Mouse (Mus musculus) cerebellum, postnatal 25 days (tissue): ENCODE results near the gene Abi3bp.

Experiments used
- DNase-seq, 2 experiments: peaks; one replicate each; pipeline ENCODE4 v3.0.0; 2021; ENCODE audit warnings: mixed read lengths in 2 of 2

The Abi3bp gene

DNA sequence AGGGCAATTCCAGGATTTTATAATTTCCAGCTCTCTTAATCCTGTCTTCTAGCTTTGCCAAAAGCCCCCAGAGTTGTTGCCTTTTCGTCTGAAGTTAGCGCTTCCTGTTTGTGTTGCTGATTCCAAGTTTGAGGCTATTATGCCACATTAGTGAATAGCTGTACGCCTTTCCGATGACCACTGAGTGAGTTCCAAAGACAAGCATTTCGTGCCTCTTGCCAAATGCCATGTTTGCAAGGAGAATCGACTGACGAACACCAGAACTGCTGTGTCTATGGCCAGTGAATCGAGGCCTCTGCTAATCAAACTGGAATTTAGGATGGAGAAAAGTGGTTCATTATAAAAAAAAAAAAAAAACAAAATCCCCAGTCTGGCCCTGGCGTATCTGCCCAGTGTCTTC, 40.3 kb downstream of the Abi3bp start:
- DNase-seq = no peak

GRCm38 (mm10) chr16:56524359-56524758, 46.7 kb downstream of the Abi3bp start:
- peak in 1 of 2 experiments; percentile 23 for DNase-seq

- DNase-seq = peak; percentile 57 to 75
Measured at GRCm38 (mm10) chr16:56526482-56526881, 48.8 kb downstream of the Abi3bp start.

DNA sequence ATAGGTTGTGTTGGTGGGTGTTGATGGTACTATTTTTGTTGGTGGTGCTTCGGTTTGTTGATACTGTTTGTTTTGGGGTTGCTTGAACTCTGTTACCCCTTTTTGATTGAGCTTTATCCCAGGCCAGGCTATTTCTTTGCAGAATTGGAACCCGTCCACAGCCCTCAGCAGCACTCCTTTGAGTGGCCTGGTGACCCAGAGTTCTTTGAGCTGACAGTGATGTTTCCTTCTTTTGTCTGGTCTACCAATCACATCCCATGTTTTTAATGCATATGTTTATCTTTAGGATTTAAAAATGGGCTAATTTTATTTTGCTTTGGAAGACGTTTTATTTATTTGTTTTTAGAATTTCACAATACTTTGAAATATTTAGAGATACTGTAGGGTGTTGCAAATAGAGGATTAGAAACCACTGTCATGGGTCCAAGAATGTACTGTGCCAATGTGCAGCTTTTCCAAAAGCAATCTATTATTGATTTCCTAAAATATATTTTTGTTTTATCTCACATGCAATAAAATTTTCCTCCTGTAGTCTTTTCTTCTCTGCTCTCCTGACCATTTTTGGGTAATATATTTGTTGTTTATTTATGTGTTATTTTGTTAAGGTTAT, 50.5 kb downstream of the Abi3bp start:
- peak in 1 of 2 experiments; percentile 25 for DNase-seq

DNA sequence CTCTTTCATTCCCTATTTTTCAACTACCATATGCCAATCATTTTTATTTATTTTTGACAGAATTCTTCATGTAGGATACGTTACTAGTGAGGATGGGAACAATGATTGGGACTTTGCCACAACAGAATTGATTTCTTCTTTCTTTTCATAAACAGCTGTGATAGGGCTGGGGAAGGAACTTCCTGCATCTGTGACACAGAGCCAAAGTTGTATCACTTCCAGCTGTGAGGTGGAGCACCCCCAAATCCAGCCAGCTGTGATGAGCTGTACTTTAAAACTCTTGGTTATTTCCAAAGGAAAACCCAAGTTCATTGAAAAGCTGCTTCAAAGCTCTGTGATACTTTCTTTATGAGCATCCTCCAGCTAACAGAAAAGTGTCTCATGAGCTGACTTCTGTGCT, 101.9 kb downstream of the Abi3bp start:
- no peak for DNase-seq

DNA sequence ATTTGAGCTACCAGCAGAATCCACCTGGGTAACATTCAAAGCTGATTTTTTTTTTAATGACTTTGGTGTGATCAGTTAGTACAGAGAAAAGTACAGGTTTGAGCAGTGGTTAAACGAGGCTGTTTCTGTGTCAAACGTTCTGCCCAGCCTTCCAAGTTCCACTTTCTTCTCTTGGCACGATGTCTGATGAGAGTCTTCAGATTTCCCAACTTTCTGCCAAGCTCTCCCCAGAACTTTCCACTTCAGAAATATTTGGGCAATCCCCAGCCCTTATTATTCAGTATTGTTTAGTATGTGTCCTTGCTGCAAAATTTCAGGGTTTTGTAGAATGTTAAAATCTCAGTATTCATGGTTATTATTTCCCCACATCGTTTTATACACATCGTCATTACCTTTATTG, 115.9 kb downstream of the Abi3bp start:
- no peak for DNase-seq

- DNase-seq = no peak
Measured at GRCm38 (mm10) chr16:56594866-56595265, 117.2 kb downstream of the Abi3bp start.

- DNase-seq = no peak
Measured at GRCm38 (mm10) chr16:56598427-56598826, 120.7 kb downstream of the Abi3bp start.

- DNase-seq = no peak
Measured at GRCm38 (mm10) chr16:56602394-56602793, 124.7 kb downstream of the Abi3bp start.

GRCm38 (mm10) chr16:56610572-56610971, 132.9 kb downstream of the Abi3bp start:
- no peak for DNase-seq

- DNase-seq = no peak
Measured at GRCm38 (mm10) chr16:56611096-56611867, 133.6 kb downstream of the Abi3bp start.

DNA sequence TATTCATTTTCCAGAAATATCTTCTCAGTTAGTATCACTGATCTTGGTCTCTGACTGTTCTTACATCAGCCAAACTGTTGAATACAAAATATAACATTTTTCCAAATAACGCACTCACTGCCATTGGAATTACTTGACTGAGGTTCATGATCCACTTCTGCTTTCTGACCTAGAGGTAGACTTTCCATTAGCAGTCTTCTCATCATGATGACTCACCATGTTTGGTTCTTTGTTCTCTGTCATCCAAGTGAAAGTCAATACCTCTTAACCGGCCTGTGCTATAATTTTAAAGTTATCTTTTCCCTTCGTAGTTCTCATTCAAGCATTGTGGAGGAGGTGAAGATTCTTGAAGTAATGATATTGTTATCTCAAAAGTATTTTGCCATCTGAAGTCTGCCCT, 160.9 kb downstream of the Abi3bp start:
- DNase-seq = no peak

DNA sequence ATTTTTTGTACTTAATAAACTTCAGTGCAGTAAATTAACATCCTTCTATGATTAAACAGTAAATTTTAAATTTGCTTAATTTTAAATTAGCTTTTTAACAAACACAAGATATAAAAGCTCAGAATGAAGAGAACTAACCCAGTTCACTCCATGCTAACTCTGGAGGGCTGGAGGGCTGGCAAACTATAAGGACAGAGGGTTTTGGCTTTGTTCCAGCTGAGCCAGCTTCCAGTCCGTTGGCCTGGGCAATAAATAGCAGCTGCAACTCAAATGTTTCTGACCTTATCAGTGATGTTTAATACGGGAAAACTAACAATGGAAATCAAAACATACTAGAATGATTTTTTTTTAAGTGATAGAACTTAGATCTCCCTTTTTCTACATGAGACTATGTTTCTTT, 167.6 kb downstream of the Abi3bp start:
- DNase-seq = peak in 1 of 2 experiments; percentile 32

DNA sequence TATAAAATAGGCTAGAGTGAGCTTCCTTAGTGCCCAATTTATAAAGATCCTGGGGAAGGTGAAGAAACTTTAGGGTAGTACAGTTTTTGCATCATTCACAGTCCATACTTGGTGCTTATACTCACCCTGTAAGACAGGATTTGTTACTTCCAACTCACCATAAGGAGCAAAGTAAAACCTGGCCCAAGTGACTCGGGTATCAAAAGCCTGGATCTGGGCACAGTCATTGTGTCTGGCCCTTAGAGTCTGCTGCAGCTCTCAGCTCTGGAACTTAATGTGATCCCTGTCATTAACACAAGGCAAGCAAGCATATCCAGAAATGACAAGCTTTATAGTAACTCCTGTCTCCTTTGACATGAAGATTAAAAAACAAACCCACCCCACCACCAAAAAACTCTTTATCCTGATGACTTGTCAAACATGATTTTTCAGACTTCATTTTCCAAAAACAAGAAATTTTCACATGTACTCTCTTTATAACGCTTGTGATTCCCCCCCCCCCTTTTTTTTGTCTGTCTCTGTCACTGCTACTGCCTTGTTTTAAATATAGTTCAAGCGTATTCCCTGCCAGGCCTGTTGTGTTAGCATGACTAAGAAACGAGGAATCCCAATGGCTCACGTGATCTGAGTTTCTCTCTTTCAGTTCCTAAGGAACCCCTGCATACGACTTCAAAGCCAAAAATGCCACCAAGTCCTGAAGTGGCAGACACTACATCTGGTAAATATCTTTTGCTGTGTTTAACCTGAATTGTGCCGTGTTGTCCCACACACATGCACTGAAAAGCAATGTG, 168.9 kb downstream of the Abi3bp start:
- DNase-seq = no peak

- DNase-seq = no peak
Measured at GRCm38 (mm10) chr16:56655193-56655910, 177.7 kb downstream of the Abi3bp start.

- DNase-seq = no peak
Measured at GRCm38 (mm10) chr16:56658866-56659265, 181.2 kb downstream of the Abi3bp start.

DNA sequence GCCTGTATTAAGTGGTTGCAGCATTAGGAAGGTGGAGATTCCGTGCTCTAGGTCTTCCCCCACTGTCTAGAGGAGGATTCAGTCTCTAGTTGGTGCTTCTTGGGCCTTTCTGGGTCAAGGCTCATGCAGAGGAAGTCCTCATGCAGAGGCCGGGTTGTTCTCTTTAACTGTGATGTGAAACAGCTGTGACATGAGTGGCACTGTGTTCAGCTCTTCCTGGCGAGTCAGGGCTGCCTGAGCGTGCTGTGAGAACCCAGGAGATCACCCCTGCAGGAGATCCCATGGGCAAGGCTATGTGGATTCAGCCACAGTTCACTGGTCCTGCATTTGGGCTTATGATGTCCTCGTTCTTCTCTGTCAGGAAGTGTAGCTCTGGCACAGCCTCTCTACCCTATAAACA, 191.8 kb downstream of the Abi3bp start:
- no peak for DNase-seq

GRCm38 (mm10) chr16:56670941-56671340, 193.3 kb downstream of the Abi3bp start:
- no peak for DNase-seq

DNA sequence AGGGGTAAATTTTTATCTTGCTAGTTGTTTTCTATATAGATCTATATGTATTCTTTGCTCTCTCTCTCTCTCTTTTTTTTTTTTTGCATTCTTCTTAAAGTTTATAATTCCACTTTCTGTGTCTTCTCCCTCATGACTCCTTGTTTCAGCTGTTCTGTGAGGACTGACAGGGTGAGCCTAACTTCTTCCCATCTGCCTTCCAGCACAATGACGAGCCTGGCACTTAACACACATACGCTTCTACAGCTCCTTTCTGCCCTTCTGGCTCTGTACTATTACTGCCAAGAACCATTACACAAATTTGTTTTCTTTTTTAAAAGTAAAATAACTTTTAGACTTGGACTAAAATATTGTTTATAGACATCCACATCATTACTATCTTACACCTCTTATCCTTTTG, 195.7 kb downstream of the Abi3bp start:
- DNase-seq = no peak

DNA sequence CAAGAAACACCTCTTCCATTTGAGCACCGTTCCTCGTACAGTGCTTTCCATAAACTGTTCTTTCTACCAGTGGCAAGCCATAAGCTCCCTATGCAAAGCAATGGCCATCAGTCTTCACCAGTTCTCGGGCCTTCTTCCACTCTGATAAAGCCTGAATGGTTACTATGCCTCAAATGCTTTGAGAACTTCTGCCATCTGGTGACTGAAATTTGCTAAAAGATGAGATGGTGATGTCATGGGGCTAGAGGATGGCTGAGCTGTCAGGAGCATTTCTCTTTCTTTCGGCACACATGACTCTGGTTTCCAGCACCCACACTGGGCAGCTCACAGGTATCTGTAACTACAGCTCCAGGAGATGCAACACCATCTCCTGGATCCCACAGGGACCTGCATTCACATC, 199.5 kb downstream of the Abi3bp start:
- peak; percentile 22 to 43 for DNase-seq

DNA sequence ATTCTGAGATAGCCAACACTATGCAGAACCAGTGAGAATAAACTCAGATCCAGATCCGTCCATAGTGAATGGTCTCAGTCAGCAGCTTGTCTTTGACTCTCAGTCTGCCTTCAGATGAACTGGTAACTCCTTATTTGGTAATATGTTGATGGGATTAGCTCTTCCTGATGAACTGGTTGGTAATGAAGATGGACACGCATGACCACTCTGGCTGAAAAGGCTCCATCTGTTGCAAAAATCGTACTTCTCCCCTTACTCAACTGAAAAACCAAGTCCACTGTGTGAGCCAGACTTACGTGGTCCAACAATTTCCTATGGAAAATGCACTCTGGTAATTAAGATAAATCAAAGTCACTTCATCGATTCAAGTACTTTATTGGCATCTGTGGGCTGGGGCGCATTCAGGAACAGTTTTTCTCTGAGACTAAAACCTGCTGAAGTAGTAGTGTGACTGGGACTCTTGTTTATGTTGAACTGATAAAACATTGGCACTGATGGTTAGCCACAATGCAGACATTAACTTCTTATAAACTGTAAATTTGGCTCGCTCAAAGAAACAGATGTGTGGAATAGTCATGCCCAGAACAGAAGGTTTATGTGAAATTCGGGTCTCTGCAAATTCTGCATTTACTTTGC, 203.4 kb downstream of the Abi3bp start:
- no peak for DNase-seq

DNA sequence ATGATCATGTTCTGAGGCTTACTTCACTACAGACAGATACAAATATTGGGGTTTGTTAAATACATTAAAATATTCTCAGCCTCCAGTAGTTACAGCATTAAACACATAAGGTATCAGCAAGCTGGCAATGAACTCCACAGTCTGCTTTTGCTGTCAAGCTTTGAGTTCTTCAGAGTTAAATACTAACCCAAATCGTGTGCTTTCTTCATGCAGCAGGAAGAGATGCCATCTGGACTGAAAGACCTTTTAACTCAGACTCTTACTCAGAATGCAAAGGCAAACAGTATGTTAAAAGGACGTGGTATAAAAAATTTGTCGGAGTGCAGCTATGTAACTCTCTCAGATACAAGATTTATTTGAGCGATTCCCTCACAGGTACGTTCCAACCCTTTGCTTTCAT, 209.1 kb downstream of the Abi3bp start:
- DNase-seq = no peak

DNA sequence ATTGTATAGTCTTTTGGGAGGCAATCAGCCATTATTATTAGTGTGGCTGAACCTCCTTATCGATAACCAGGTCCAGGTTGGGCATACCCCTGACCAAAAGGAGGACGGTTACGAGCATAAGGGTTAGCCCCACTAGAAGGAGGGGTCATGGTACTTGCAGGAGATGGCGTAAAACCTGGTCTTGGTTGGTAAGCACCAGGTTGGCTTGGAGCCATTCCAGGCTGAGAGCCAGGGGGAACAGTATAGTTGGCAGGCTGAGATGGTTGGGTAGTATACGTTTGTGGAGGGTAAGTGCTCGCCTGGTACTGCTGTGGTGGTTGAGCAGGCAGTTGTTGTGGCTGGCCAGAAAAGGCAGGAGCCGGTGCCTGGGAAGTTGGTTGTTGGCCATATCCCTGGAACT, 213.0 kb downstream of the Abi3bp start:
- peak; percentile 37 to 50 for DNase-seq
